Mouse (Mus musculus) megakaryocyte, embryonic 14.5 days (primary cell): ENCODE data around the gene Mcu. TPM values are rescaled to one million over a fixed set of nuclear protein-coding genes. Genes with fewer than 3 reads are reported as not detected.

ENCODE experiments used
- H3K27me3 ChIP-seq: replicated peaks from 2 replicates; pipeline ENCODE3; 2012; ENCODE audit warnings: inconsistent platforms
- H3K36me3 ChIP-seq: replicated peaks from 2 replicates; pipeline ENCODE3; 2012; ENCODE audit warnings: low read length, inconsistent platforms, mixed read lengths
- H3K4me1 ChIP-seq: 2 replicates; pipeline ENCODE4 v1.6.1; 2012; ENCODE audit warnings: inconsistent platforms
- H3K4me3 ChIP-seq: replicated peaks from 2 replicates; pipeline ENCODE3; 2012; ENCODE audit warnings: moderate library complexity, mild to moderate bottlenecking, inconsistent platforms
- H3K9me3 ChIP-seq: 2 replicates; pipeline ENCODE4 v1.6.1; 2012; ENCODE audit warnings: inconsistent platforms
- FLI1 ChIP-seq: IDR thresholded peaks from 2 replicates; pipeline ENCODE4 v1.6.1; 2012; ENCODE audit warnings: low read length, inconsistent platforms, mixed read lengths
- GATA1 ChIP-seq: IDR thresholded peaks from 3 replicates; pipeline ENCODE4 v1.6.1; 2012; ENCODE audit warnings: mixed read lengths, low read length, inconsistent platforms, borderline replicate concordance
- polyA plus RNA-seq: library from polyadenylated mRNA; stranded (reverse); fragments of >175 nt; gene quantifications from 2 replicates; pipeline ENCODE4 v1.2.3, GENCODE M21; 2012; ENCODE audit warnings: low replicate concordance; ENCODE audit not compliant: insufficient read depth

Gene Mcu
- polyA plus RNA-seq, 1 experiment: 38.7 TPM

DNA sequence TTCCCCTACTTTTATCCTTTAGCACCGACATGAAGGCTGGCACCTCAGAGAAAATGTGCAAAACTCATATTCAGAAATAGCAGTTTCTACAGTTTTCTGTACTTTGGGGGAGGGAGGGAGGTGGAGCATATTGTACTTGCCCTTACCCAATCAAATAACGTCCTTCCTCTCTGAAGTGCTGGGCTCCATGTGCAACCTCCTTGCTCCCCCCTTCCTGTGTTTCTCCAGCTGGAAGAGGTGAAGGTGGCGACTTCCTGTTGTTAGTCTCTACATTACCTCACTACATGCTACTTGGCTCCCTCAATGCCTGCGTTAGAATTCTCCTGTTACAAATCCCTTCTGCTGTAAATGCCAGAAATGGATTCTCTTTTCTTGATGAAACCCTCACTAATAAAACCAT, 54.0 kb downstream of the Mcu start:
- H3K9me3 ChIP-seq: no peaks in the 10 kb centered on the region
- peaks cover 84% of the 10 kb centered on the region for H3K36me3 ChIP-seq
- no peak for TF ChIP-seq GATA1
- no peak for TF ChIP-seq FLI1
- H3K4me1 ChIP-seq: peaks cover 91% of the 10 kb centered on the region
- H3K4me3 ChIP-seq: no peak overlapping the region
- no peaks in the 10 kb centered on the region for H3K27me3 ChIP-seq

DNA sequence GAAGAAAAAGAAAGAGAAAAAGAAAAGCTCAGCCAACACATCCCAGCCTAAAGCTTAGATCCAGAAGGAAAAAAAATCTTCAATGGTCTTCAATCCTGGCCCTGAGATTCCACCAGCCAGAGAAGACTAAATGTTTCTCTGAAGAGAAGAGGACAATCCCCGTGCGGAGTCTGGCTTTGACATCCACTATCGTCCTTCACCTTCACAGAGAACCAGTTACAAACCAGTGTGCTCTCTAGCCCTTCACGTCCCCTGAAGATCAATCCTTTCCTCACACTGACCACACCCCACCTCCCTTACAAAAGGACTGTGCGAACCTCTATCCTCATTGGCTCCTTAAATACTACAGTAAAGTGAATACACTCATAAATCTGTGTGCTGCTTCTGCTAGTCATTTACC, 56.4 kb downstream of the Mcu start:
- TF ChIP-seq GATA1: no peak
- no peak for TF ChIP-seq FLI1
- Histone ChIP-seq H3K4me3 (no peak overlapping the region), H3K36me3 (peaks cover 79% of the 10 kb centered on the region), H3K4me1 (peaks cover 91% of the 10 kb centered on the region), H3K9me3 (no peaks in the 10 kb centered on the region), H3K27me3 (no peaks in the 10 kb centered on the region)

DNA sequence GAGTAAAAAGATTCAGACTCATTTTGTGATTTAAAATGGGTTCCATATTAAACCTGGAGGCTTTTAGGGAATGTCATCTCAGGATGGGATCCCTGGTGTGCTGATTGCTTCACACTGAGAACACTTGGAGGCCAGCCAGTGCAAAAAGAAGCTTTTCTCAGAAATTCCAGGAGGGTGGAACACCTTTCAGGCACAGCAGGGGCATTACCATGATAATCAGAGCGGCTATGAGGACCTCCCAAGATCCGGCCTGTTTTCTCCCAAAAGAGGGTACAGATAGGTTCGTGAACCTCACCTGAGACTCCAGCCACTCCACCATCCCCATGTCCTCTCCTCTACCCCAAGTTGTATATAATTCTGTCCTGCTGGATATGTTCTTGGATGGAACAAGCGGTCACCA, 57.9 kb downstream of the Mcu start:
- Histone ChIP-seq H3K4me3 (no peak overlapping the region), H3K27me3 (no peaks in the 10 kb centered on the region), H3K9me3 (peaks cover 2% of the 10 kb centered on the region; the same call in 1 of the 2 replicates), H3K36me3 (peaks cover 74% of the 10 kb centered on the region), H3K4me1 (peaks cover 80% of the 10 kb centered on the region)
- TF ChIP-seq GATA1 (no peak), FLI1 (no peak)

DNA sequence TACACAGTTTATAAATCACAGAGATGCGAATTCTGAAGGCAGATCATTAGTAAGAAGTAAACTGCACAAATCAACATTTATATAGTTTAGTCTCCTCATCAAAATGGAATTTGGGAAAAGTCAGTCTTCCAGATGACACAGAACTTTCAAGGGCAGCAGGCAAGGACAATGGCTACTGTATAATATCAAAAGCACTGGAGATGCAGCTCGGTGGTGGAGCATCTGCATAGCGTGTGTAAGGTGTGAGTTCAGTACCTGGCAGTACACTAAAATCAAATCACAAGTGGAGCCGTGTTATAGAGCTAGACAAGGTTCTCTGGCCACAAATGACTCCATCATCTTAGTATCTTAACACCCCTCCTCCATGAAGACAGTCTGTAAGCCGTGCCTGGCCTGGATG, 58.3 kb downstream of the Mcu start:
- Histone ChIP-seq H3K9me3 (peaks cover 2% of the 10 kb centered on the region; the same call in 1 of the 2 replicates), H3K36me3 (peaks cover 71% of the 10 kb centered on the region), H3K4me1 (peaks cover 78% of the 10 kb centered on the region), H3K27me3 (no peaks in the 10 kb centered on the region), H3K4me3 (no peak overlapping the region)
- TF ChIP-seq FLI1: no peak

DNA sequence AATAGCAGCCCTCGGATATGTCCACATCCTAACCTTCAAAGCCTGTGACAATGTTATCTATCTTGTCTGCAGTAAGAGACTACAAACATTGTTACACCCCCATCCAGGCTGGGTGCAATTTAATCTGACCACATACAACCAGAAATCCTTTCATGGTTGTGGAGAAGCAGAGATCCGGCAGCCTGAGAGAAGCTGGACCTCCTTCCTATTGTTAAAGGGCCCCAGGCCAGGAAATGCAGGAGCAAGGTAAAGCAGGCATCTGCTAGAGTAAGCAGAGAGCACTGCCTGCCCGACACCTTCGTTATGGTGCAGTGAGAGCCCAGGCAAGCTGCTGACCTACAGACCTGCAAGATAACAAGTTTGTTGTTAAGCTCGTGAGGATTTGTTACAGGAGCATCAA, 60.0 kb downstream of the Mcu start:
- peaks cover 76% of the 10 kb centered on the region for H3K4me1 ChIP-seq
- H3K9me3 ChIP-seq: peaks cover 2% of the 10 kb centered on the region; the same call in 1 of the 2 replicates
- H3K27me3 ChIP-seq: no peaks in the 10 kb centered on the region
- peaks cover 58% of the 10 kb centered on the region for H3K36me3 ChIP-seq
- TF ChIP-seq FLI1 (no peak), GATA1 (no peak)
- H3K4me3 ChIP-seq: no peak overlapping the region

DNA sequence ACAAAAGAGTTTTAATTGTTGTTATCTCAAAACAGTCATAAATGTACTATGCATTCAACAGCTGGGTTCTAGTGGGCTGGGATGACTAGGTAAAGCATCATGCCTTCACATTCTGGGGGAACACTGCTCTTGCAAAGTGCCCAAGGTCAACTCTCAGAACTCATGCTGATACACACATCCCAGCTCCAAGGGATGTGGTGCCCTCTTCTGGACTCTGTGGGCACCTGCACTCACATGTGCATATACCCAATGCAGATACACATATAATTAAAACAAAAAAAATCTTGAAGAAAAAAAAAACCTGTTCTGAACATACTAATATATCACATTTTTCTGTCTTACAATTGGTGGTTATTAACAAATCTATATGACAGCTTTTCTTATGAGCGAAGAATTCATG, 62.2 kb downstream of the Mcu start:
- Histone ChIP-seq H3K4me1 (peaks cover 82% of the 10 kb centered on the region), H3K4me3 (no peak overlapping the region), H3K36me3 (peaks cover 60% of the 10 kb centered on the region), H3K9me3 (peaks cover 2% of the 10 kb centered on the region; the same call in 1 of the 2 replicates), H3K27me3 (no peaks in the 10 kb centered on the region)
- no peak for TF ChIP-seq FLI1
- no peak for TF ChIP-seq GATA1

DNA sequence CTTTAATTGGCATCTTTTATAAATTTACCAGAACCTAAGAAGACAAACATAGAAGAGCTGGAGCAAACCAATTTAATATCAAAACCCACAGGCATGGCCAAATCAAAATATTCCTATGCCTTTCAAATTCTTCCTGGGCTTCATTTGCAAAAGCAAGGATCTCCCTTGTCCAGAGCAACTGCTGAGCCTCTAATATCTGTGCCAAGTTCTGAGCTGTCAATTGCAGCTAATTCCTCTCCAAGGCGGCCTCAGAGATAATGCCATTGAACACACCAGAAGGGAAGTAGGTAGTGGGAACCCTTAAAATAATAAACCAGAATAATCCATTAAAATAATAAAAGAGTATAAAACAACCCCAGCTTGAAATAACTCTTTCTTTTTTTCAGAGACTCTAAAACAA, 64.0 kb downstream of the Mcu start:
- Histone ChIP-seq H3K9me3 (peaks cover 3% of the 10 kb centered on the region; the same call in 1 of the 2 replicates), H3K27me3 (no peaks in the 10 kb centered on the region), H3K36me3 (peaks cover 60% of the 10 kb centered on the region), H3K4me3 (no peak overlapping the region), H3K4me1 (peaks cover 77% of the 10 kb centered on the region)
- TF ChIP-seq FLI1 (no peak), GATA1 (no peak)

DNA sequence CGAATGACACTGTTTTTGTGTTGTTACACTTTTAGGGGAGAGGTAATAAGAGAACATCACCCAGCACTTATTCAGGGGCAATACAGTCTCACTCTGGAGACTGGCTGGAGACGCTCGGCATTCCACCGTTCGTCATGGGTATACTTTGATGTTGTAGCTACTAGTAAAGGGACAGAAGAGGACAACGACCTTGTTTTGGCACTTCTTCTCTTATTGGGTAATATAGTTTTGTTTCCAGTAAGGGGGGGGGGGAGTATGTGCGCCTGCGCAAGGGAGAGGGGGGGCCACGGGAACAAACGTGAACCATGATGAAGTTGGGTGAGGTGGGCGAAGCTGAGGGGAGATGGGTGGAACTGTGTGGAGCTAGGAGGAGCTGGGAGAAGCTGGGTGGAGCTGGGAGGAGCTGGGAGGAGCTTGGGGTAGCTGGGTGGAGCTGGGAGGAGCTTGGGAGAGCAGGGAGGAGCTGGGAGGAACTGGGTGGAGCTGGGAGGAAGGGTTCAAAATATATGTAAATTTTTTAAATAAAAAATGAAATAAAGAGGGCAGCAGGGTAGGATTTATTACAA, 67.6 kb downstream of the Mcu start:
- Histone ChIP-seq H3K9me3 (peaks cover 12% of the 10 kb centered on the region; the same call in 1 of the 2 replicates), H3K4me3 (no peak overlapping the region), H3K4me1 (peaks cover 79% of the 10 kb centered on the region), H3K27me3 (no peaks in the 10 kb centered on the region), H3K36me3 (peaks cover 75% of the 10 kb centered on the region)
- TF ChIP-seq GATA1 (no peak), FLI1 (no peak)

DNA sequence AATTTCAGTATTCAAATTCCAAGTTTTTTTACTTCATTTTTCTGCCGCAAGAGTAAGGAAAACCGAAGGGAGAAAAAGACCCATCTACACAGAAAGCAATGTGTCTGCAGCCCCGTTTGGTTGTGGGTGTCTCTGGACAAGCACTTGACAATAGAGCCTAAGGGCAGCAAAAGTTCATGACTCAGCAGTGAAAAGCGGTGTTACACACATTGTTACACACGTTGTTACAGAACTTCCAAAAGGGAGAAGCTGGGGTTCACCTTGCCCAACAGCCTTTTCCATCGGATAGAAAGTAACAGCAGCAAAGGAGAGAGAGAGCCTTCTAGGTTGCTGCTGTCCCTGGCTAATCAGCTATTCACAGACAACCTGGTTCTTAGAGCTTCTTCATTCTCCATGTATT, 68.3 kb downstream of the Mcu start:
- Histone ChIP-seq H3K4me3 (no peak overlapping the region), H3K9me3 (peaks cover 12% of the 10 kb centered on the region; the same call in 1 of the 2 replicates), H3K4me1 (peaks cover 80% of the 10 kb centered on the region), H3K36me3 (peaks cover 77% of the 10 kb centered on the region), H3K27me3 (no peaks in the 10 kb centered on the region)
- TF ChIP-seq FLI1 (no peak), GATA1 (no peak)

DNA sequence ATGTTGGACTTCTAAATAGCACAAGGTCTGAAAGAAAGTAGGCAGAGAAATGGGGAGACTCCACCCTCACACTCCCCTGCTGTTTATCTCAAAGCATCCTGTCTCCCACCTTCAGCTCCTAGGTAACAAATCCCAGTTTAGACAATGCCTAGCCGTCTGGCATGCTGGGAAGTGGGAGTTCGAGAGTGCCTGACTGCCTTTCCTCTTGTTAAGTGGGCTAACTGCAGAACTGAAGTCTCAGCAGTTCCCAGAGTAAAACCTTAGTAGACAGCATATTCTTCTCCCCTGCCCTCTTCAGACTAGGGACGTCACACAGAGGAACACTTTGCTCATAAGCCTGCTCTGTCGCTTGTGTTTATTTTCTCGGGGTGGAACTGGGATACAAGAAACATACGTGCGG, 69.1 kb downstream of the Mcu start:
- H3K4me1 ChIP-seq: peaks cover 80% of the 10 kb centered on the region
- H3K27me3 ChIP-seq: no peaks in the 10 kb centered on the region
- peaks cover 84% of the 10 kb centered on the region for H3K36me3 ChIP-seq
- peaks cover 12% of the 10 kb centered on the region; the same call in 1 of the 2 replicates for H3K9me3 ChIP-seq
- H3K4me3 ChIP-seq: no peak overlapping the region
- no peak for TF ChIP-seq GATA1
- no peak for TF ChIP-seq FLI1
